Mouse (Mus musculus) MEL (cell line): ENCODE results near the gene Gnaq.

Experiments used
- BHLHE40 ChIP-seq: IDR thresholded peaks from 2 replicates; pipeline ENCODE4 v1.6.1; 2012; ENCODE audit warnings: low read depth, mild to moderate bottlenecking, inconsistent platforms, low read length, improper control_type of control experiment, borderline replicate concordance
- CTCF ChIP-seq, 3 experiments: IDR thresholded peaks in 2 of 3; conservative IDR thresholded peaks in 1 of 3; 2 replicates each; pipeline ENCODE4 v1.5.1; 2011 to 2012; ENCODE audit warnings: low read length in 3 of 3, low read depth in 2 of 3, mild to moderate bottlenecking in 2 of 3, improper control_type of control experiment in 1 of 3, inconsistent platforms in 1 of 3, mixed read lengths in 1 of 3, moderate library complexity in 1 of 3; ENCODE audit not compliant: control insufficient read depth in 1 of 3, insufficient read depth in 1 of 3, poor library complexity in 1 of 3, severe bottlenecking in 1 of 3
- E2F4 ChIP-seq: IDR thresholded peaks from 2 replicates; pipeline ENCODE4 v1.6.1; 2011; ENCODE audit warnings: low read depth, low read length, improper control_type of control experiment, borderline replicate concordance
- EP300 ChIP-seq, 2 experiments: IDR thresholded peaks; 2 replicates each; pipeline ENCODE4 v1.6.1; 2011; ENCODE audit warnings: improper control_type of control experiment in 2 of 2, low read length in 2 of 2, low read depth in 1 of 2, mild to moderate bottlenecking in 1 of 2
- GATA1 ChIP-seq: IDR thresholded peaks from 2 replicates; pipeline ENCODE4 v1.6.1; 2011; ENCODE audit warnings: low read depth, low read length, improper control_type of control experiment
- HCFC1 ChIP-seq: IDR thresholded peaks from 2 replicates; pipeline ENCODE4 v1.6.1; 2012; ENCODE audit warnings: low read depth, mild to moderate bottlenecking, inconsistent platforms, low read length, improper control_type of control experiment, moderate library complexity
- MYB ChIP-seq: IDR thresholded peaks from 2 replicates; pipeline ENCODE4 v1.6.1; 2011; ENCODE audit warnings: mild to moderate bottlenecking, low read depth, low read length, improper control_type of control experiment
- POLR2A ChIP-seq, 2 experiments: IDR thresholded peaks; 2 replicates each; pipeline ENCODE4 v1.6.1; 2011 to 2012; ENCODE audit warnings: low read length in 2 of 2, mild to moderate bottlenecking in 2 of 2, control low read depth in 1 of 2, improper control_type of control experiment in 1 of 2, low read depth in 1 of 2, moderate library complexity in 1 of 2; ENCODE audit not compliant: control insufficient read depth in 1 of 2, insufficient read depth in 1 of 2, poor library complexity in 1 of 2
- TAL1 ChIP-seq: IDR thresholded peaks from 2 replicates; pipeline ENCODE4 v1.6.1; 2012; ENCODE audit warnings: mild to moderate bottlenecking, inconsistent platforms, low read length, moderate library complexity, mixed read lengths
- ZC3H11A ChIP-seq: IDR thresholded peaks from 2 replicates; pipeline ENCODE4 v1.6.1; 2012; ENCODE audit warnings: low read depth, mild to moderate bottlenecking, inconsistent platforms, low read length, improper control_type of control experiment
- ZNF384 ChIP-seq: IDR thresholded peaks from 2 replicates; pipeline ENCODE4 v1.6.1; 2012; ENCODE audit warnings: low read depth, mild to moderate bottlenecking, inconsistent platforms, low read length, improper control_type of control experiment

- TF ChIP-seq HCFC1 (no peak), CTCF (IDR thresholded peaks at IDR 0.05 in 2 of 3, conservative IDR thresholded peaks at IDR 0.05 in 1 of 3; ENCODE audit: control insufficient read depth in 1 of 3, insufficient read depth in 1 of 3, low read depth in 2 of 3, low read length in 3 of 3, poor library complexity in 1 of 3, severe bottlenecking in 1 of 3) (no peak), ZC3H11A (no peak), TAL1 (no peak), GATA1 (no peak), BHLHE40 (no peak), ZNF384 (no peak), POLR2A (IDR thresholded peaks at IDR 0.05; ENCODE audit: control insufficient read depth in 1 of 2, insufficient read depth in 1 of 2, low read depth in 1 of 2, low read length in 2 of 2, poor library complexity in 1 of 2) (no peak), MYB (no peak), EP300 (IDR thresholded peaks at IDR 0.05; ENCODE audit: low read depth in 1 of 2, low read length in 2 of 2) (no peak), E2F4 (no peak)
Observed at GRCm38 (mm10) chr19:16378565-16378964, 245.9 kb downstream of the Gnaq start.
